Mouse (Mus musculus) forebrain, embryonic 13.5 days (tissue): ENCODE data around the gene Rad51c. TPM values are rescaled to one million over a fixed set of nuclear protein-coding genes. Genes with fewer than 3 reads are reported as not detected.

Source experiments
- ATAC-seq: fragments of 200-750 bp; cut with Nextera tagmentation; 2 replicates; pipeline ENCODE4 v1.8.0; 2017
- H3K27ac ChIP-seq: fragments of 300-500 bp; sonication (generic); 2 replicates; pipeline ENCODE4 v1.5.1; 2015; ENCODE audit warnings: inconsistent platforms, mild to moderate bottlenecking, moderate library complexity
- H3K27me3 ChIP-seq: fragments of 300-500 bp; sonication (generic); 2 replicates; pipeline ENCODE4 v1.6.1; 2015; ENCODE audit warnings: mild to moderate bottlenecking, inconsistent platforms
- H3K36me3 ChIP-seq: fragments of 300-500 bp; sonication (generic); 2 replicates; pipeline ENCODE4 v1.6.1; 2015; ENCODE audit warnings: mild to moderate bottlenecking, inconsistent platforms; ENCODE audit not compliant: poor library complexity, severe bottlenecking
- H3K4me1 ChIP-seq: fragments of 300-500 bp; sonication (generic); 2 replicates; pipeline ENCODE4 v1.6.1; 2015; ENCODE audit warnings: inconsistent platforms
- H3K4me2 ChIP-seq: fragments of 300-500 bp; sonication (generic); 2 replicates; pipeline ENCODE4 v1.6.1; 2015; ENCODE audit warnings: inconsistent platforms, mild to moderate bottlenecking, moderate library complexity
- H3K4me3 ChIP-seq: fragments of 300-500 bp; sonication (generic); 2 replicates; pipeline ENCODE4 v1.5.1; 2015; ENCODE audit warnings: mild to moderate bottlenecking, inconsistent platforms
- H3K9ac ChIP-seq: fragments of 300-500 bp; sonication (generic); 2 replicates; pipeline ENCODE4 v1.6.1; 2015; ENCODE audit warnings: mild to moderate bottlenecking, inconsistent platforms
- H3K9me3 ChIP-seq: fragments of 300-500 bp; sonication (generic); replicated peaks from 2 replicates; pipeline ENCODE4 v1.6.1; 2016; ENCODE audit warnings: inconsistent platforms
- WGBS: fragments of 180-500 bp; shearing (Covaris S2); methylation state at CpG from one replicate; pipeline ENCODE4 v1.1.7; 2015; 5-methylcytosine and 5-hydroxymethylcytosine counted together
- polyA plus RNA-seq: library from polyadenylated mRNA; unstranded; fragments of >200 nt; fragmentation: Nextera tagmentation; extraction: Ambion mirVana; gene quantifications from 2 replicates; pipeline ENCODE4 v1.2.1, GENCODE M21; 2015

Rad51c gene
- polyA plus RNA-seq, 1 experiment from 2014 or later = 11.2 TPM

GRCm38 (mm10) chr11:87404111-87404853 is 472 bp downstream of the Rad51c start:
- H3K4me3 ChIP-seq = peak overlapping the region; percentile 64
- peak overlapping the region; percentile 83 for H3K9ac ChIP-seq
- no peaks in the 10 kb centered on the region for H3K9me3 ChIP-seq
- no peaks in the 10 kb centered on the region for H3K27me3 ChIP-seq
- peaks cover 4% of the 10 kb centered on the region; the same call in 1 of the 2 replicates for H3K4me1 ChIP-seq
- ATAC-seq = peak; percentile 89
- WGBS = 2% methylated on average over 58 of the region's 58 CpGs
- H3K4me2 ChIP-seq = peak overlapping the region; percentile 65
- H3K36me3 ChIP-seq = peaks cover 7% of the 10 kb centered on the region; the same call in 1 of the 2 replicates
- H3K27ac ChIP-seq = peak overlapping the region; percentile 93

DNA sequence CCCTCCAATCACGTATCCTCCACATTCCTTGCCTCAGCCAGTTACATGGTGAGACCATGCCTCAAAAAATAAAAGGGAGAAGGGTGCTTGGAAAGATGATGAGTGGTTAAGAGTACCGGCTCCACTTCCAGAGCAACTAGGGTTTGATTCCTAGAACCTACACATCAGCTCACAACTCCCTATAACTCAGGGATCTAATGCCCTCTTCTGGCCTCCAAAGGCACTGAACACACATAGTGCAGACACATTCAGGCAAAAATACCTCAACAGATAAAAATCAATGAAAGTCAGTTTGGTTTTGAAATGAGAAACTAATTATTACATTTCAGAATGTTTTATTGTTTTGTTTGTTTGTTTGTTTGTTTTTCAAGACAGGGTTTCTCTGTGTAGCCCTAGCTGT is 6.4 kb downstream of the Rad51c start:
- no peak for ATAC-seq
- Histone ChIP-seq H3K36me3 (peaks cover 9% of the 10 kb centered on the region; the same call in 1 of the 2 replicates), H3K27me3 (no peaks in the 10 kb centered on the region), H3K4me1 (no peaks in the 10 kb centered on the region), H3K27ac (no peak overlapping the region), H3K4me2 (no peak overlapping the region), H3K9me3 (no peaks in the 10 kb centered on the region), H3K9ac (no peak overlapping the region), H3K4me3 (no peak overlapping the region)
- 91% methylated on average over 2 of the region's 2 CpGs for WGBS

DNA sequence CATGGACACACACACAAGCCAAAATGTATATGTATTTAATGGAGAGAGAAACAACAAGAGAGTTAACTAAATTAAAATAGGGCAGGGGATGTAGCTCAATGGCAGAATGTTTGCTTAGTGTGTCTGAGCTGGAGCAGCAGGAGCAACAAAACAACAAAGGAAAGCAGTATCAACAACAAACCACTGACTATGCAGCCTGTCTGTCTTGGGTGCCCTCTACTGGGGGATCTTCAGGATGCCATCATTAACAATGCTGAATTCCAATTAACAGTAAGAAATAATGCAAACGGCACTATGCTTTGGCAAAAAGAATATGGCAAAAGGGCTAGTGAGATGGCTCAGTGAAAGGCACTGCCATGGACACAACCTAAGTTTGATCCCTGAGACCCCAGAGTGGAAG is 10.9 kb downstream of the Rad51c start:
- no peak overlapping the region for H3K9ac ChIP-seq
- H3K27me3 ChIP-seq = no peaks in the 10 kb centered on the region
- no peak overlapping the region for H3K4me3 ChIP-seq
- 0 out of 2 replicates have a peak, but pooled peaks have one; percentile 62 for ATAC-seq
- H3K4me2 ChIP-seq = no peak overlapping the region
- 14% methylated on average over 1 of the region's 1 CpGs for WGBS
- no peaks in the 10 kb centered on the region for H3K9me3 ChIP-seq
- H3K27ac ChIP-seq = no peak overlapping the region
- H3K36me3 ChIP-seq = 0 out of 2 replicates have a peak, but pooled peaks cover 2% of the 10 kb centered on the region
- no peaks in the 10 kb centered on the region for H3K4me1 ChIP-seq

DNA sequence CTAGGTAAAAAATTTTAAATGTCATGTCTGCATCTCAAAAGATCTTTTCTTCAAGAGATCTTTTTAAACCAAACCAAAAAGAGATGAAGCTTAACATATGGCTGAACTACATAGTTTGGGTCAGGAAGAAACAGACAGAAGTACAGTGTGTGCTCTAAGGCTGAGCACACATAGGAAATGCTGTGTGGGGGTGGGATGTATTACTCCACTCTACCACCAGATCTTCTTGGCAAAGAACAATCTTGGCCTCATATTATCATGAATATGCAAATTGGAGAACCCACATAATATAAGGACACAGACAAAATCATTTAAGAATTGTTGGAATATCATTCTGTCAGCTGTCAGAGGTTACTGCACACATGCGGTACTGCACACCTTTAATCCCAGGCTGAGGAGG is 19.1 kb downstream of the Rad51c start:
- no peak for ATAC-seq
- WGBS = 97% methylated on average over 1 of the region's 1 CpGs
- H3K36me3 ChIP-seq = peaks cover 5% of the 10 kb centered on the region; the same call in 1 of the 2 replicates
- no peak overlapping the region for H3K4me3 ChIP-seq
- no peaks in the 10 kb centered on the region for H3K9me3 ChIP-seq
- no peak overlapping the region for H3K4me2 ChIP-seq
- no peaks in the 10 kb centered on the region for H3K27me3 ChIP-seq
- H3K4me1 ChIP-seq = no peaks in the 10 kb centered on the region
- H3K9ac ChIP-seq = no peak overlapping the region
- H3K27ac ChIP-seq = no peak overlapping the region

- WGBS = 93% methylated on average over 4 of the region's 4 CpGs
- H3K27ac ChIP-seq = no peak overlapping the region
- no peak for ATAC-seq
- no peak overlapping the region for H3K9ac ChIP-seq
- H3K4me2 ChIP-seq = no peak overlapping the region
- peaks cover 5% of the 10 kb centered on the region; the same call in 1 of the 2 replicates for H3K36me3 ChIP-seq
- H3K27me3 ChIP-seq = no peaks in the 10 kb centered on the region
- H3K9me3 ChIP-seq = no peaks in the 10 kb centered on the region
- H3K4me3 ChIP-seq = no peak overlapping the region
- no peaks in the 10 kb centered on the region for H3K4me1 ChIP-seq
Measured at GRCm38 (mm10) chr11:87384551-87384950, 20.2 kb downstream of the Rad51c start.

DNA sequence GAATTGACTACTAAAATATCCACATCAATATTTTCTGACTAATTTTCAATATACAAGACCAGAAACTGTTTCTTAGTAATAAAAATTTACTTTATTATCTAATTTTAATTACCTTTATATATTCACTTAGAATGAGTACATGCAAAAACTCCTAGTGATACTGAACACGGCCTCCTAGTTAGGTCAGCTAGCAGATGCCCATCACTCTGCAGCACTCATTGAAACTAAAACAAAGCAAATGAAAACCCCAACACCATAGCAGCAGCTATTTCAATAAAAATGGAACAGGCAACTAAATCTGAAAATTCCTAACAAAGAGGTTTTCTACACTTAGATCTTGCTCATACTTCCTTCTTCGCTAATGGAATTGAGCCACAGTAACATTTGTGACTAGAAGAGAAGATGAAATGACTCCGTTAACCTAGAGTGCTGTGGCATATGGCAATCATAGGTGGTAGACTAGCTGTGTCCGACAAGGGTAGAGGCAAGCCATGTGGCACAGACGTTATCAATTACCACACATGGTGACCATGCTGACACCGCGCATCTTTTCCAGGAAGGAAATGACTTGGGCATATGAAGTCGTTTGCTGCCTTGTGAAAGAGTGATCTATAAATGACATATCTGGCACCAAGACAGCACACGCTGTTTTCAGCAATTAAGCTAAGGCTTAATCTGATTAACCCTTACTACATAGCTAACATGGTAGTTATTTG is 36.7 kb downstream of the Rad51c start:
- Histone ChIP-seq H3K27me3 (no peaks in the 10 kb centered on the region), H3K4me1 (no peaks in the 10 kb centered on the region), H3K9me3 (no peaks in the 10 kb centered on the region), H3K36me3 (no peaks in the 10 kb centered on the region), H3K4me3 (no peak overlapping the region), H3K9ac (no peak overlapping the region), H3K27ac (no peak overlapping the region), H3K4me2 (no peak overlapping the region)
- no peak for ATAC-seq
- 75% methylated on average over 9 of the region's 9 CpGs for WGBS

DNA sequence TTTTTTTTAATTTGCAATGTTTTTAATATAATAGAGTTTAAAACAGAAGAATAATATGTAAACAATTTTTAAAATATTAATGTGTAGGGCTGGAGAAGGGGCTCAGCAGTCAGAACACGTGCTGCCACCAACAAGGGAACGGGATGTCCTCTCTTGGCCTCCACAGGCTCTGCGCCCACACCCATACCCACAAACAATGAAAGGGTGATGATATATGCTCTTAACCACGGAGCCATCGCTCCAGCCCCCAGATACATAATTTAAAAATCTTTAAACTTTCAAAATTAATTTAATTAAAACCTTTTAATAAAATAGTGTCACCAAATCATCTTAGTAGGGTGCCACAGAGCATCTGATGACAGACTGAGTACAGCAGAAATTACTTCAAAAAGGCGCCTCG is 37.7 kb downstream of the Rad51c start:
- no peak for ATAC-seq
- 89% methylated on average over 7 of the region's 7 CpGs for WGBS

DNA sequence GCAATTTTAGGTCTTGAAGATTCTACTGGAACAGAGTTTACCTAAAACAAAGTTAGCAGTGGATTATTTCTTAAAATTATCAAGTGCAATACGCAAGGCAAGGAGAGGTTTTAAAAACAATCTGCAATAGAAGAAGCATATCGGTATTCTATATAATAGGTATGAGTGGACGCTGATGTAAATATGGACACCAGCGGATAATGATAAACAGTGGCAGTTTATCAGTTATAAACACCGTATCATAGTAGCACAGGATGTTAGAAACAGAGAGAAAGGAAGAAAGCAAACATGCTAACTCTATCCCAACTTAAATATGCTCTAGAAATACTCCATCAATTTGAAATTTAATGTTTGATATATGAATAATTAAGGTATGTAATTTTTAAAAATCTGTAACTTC is 39.6 kb downstream of the Rad51c start:
- 93% methylated on average over 5 of the region's 5 CpGs for WGBS

More for the DNA sequence above, 37.7 kb downstream of the Rad51c start:
- Histone ChIP-seq H3K27ac (no peak overlapping the region), H3K36me3 (no peaks in the 10 kb centered on the region), H3K4me3 (no peak overlapping the region), H3K4me2 (no peak overlapping the region), H3K27me3 (no peaks in the 10 kb centered on the region), H3K9me3 (no peaks in the 10 kb centered on the region), H3K4me1 (no peaks in the 10 kb centered on the region), H3K9ac (no peak overlapping the region)

DNA sequence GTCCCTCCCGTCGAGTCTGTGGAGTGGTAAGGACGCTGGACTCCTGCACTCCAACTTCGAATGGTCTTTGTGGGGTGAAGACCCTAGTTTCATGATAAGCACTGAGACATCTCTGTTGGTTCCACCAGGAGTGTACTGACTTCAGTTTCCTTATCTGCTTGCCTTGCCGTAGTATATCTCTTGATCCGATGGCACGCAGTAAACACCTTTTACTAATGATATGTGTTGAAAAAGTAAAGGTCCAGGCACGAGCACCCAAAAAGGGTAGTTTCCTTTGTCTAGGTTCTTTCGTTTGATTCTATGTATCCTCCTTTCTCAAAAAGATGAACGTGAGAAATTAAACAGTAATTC is 45.5 kb downstream of the Rad51c start:
- Histone ChIP-seq H3K9me3 (no peaks in the 10 kb centered on the region), H3K4me2 (peak overlapping the region; percentile 83), H3K4me1 (peaks cover 11% of the 10 kb centered on the region), H3K4me3 (peak overlapping the region; percentile 88), H3K27ac (no peak overlapping the region), H3K9ac (peak overlapping the region; percentile 92), H3K36me3 (peaks cover 3% of the 10 kb centered on the region; the same call in 1 of the 2 replicates), H3K27me3 (no peaks in the 10 kb centered on the region)
- ATAC-seq = no peak
- 13% methylated on average over 10 of the region's 10 CpGs for WGBS

More for the DNA sequence above, 39.6 kb downstream of the Rad51c start:
- H3K27me3 ChIP-seq = no peaks in the 10 kb centered on the region
- ATAC-seq = no peak
- no peak overlapping the region for H3K4me3 ChIP-seq
- H3K4me2 ChIP-seq = no peak overlapping the region
- H3K36me3 ChIP-seq = no peaks in the 10 kb centered on the region
- H3K9ac ChIP-seq = no peak overlapping the region
- H3K27ac ChIP-seq = no peak overlapping the region
- H3K4me1 ChIP-seq = no peaks in the 10 kb centered on the region
- no peaks in the 10 kb centered on the region for H3K9me3 ChIP-seq

- Histone ChIP-seq H3K36me3 (peaks cover 9% of the 10 kb centered on the region; the same call in 1 of the 2 replicates), H3K9me3 (no peaks in the 10 kb centered on the region), H3K27me3 (no peaks in the 10 kb centered on the region), H3K27ac (peak within 1 kb of the TSS; percentile 83), H3K9ac (peak within 1 kb of the TSS; percentile 92), H3K4me1 (peaks cover 11% of the 10 kb centered on the region), H3K4me2 (peak within 1 kb of the TSS; percentile 83), H3K4me3 (peak within 1 kb of the TSS; percentile 88)
- ATAC-seq = peak; percentile 96
- WGBS = under 1% methylated on average over 50 of the region's 104 CpGs
Measured at GRCm38 (mm10) chr11:87358331-87359261, 46.2 kb downstream of the Rad51c start, which contains the start of gene Ppm1e. Gene Ppm1e (minus strand): TSS chr11:87359023.

- H3K27ac ChIP-seq = peak overlapping the region; percentile 83
- peak overlapping the region; percentile 83 for H3K4me2 ChIP-seq
- peak overlapping the region; percentile 92 for H3K9ac ChIP-seq
- no peaks in the 10 kb centered on the region for H3K9me3 ChIP-seq
- no peak for ATAC-seq
- 4% methylated on average over 31 of the region's 31 CpGs for WGBS
- peak overlapping the region; percentile 88 for H3K4me3 ChIP-seq
- no peaks in the 10 kb centered on the region for H3K27me3 ChIP-seq
- H3K4me1 ChIP-seq = peaks cover 11% of the 10 kb centered on the region
- peaks cover 10% of the 10 kb centered on the region; the same call in 1 of the 2 replicates for H3K36me3 ChIP-seq
Measured at GRCm38 (mm10) chr11:87357317-87358300, 47.1 kb downstream of the Rad51c start.
